Mouse (Mus musculus): ENCODE measurements around the gene Dnah7a.

- TF ChIP-seq CHD2 (IDR thresholded peaks at IDR 0.05; ENCODE audit: low read depth, low read length) (no peak), HCFC1 (IDR thresholded peaks at IDR 0.05; ENCODE audit: borderline replicate concordance, insufficient read depth, low read length) (no peak), ZC3H11A (IDR thresholded peaks at IDR 0.05; ENCODE audit: borderline replicate concordance, low read depth, low read length) (no peak)
Measured at GRCm38 (mm10) chr1:53711069-53711468, 4.5 kb upstream of the Dnah7a start.
